Mouse (Mus musculus): ENCODE measurements around the gene Dnajc22.

GRCm38 (mm10) chr15:99114312-99115064 is 21.5 kb downstream of the Dnajc22 start:
- TF ChIP-seq CTCF (IDR thresholded peaks at IDR 0.05; ENCODE audit: control insufficient read depth, insufficient read depth, low read length) (no peak), POLR2A (IDR thresholded peaks at IDR 0.05; ENCODE audit: borderline replicate concordance, control insufficient read depth, low read depth, low read length) (no peak)

Data from bone marrow, adult 2 months (tissue).